Mouse (Mus musculus) hindlimb bud, embryonic 11.5 days (tissue): ENCODE results near the gene Eya4.

Experiments used
- DNase-seq: peaks from one replicate; pipeline ENCODE4 v3.0.0-alpha.2; 2012; ENCODE audit warnings: low read depth, low spot score; ENCODE audit errors: extremely low spot score

The Eya4 gene

GRCm38 (mm10) chr10:23073431-23073830 is 277.2 kb downstream of the Eya4 start:
- DNase-seq: no peak

DNA sequence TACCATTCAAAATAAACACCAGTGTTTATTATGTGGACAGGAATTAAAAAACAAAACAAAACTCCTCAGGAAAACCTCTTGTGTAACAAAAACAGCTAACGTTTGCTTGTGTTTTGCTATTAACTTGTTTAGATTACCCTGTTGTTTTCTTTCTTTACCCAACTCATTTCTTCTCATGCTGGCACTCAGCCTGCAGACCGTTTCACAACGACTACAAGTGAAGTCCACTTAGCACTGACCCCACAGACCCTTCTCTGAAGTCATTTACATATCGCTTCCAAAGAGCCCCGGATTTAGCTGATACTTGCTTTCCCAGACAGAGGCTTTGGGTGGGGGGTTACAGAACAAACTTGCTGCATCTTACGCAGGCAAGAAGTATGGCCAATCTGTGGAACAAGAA is 286.9 kb downstream of the Eya4 start:
- DNase-seq: no peak

GRCm38 (mm10) chr10:23062719-23063118 is 287.9 kb downstream of the Eya4 start:
- DNase-seq: no peak

- no peak for DNase-seq
Measured at GRCm38 (mm10) chr10:23060694-23061060, 289.9 kb downstream of the Eya4 start.

GRCm38 (mm10) chr10:23060041-23060693 is 290.4 kb downstream of the Eya4 start:
- no peak for DNase-seq

DNA sequence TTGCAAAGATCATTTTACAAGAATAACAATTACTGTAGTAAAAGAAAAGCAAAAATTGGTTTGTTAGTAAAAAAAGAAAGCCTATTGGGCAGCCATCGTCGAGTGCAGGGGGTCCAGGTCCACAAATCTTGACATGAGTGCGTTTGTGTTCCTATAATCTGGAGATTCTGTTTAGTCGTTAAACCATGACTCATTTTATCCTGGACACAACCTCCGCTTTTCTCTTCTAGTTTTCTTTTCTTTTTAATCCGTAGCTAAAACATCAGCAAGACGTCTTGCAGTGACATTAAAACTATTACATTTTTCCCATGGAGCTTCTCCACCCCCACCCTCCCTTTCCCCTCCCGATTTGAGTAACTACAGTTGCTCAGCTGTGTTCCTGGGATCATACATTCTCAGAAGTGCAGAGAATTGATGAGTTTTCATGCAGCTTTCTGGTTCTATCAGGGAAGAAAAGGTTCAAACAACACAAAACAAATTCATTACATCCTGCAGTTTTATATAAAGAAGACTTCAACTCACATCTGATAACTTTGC is 297.1 kb downstream of the Eya4 start:
- DNase-seq: no peak
